Mouse (Mus musculus) testis, adult 2 months (tissue): ENCODE results near the gene Gm20696.

Experiments used
- CTCF ChIP-seq: fragments of 200-500 bp; IDR thresholded peaks from 2 replicates; pipeline ENCODE4 v1.5.1; 2012; ENCODE audit warnings: low read depth, mild to moderate bottlenecking, inconsistent platforms, low read length, moderate library complexity; ENCODE audit not compliant: control insufficient read depth, insufficient read depth, insufficient replicate concordance
- POLR2A ChIP-seq: fragments of 200-500 bp; IDR thresholded peaks from 2 replicates; pipeline ENCODE4 v1.6.1; 2012; ENCODE audit warnings: low read depth, mild to moderate bottlenecking, inconsistent platforms, low read length, moderate library complexity; ENCODE audit not compliant: control insufficient read depth

DNA sequence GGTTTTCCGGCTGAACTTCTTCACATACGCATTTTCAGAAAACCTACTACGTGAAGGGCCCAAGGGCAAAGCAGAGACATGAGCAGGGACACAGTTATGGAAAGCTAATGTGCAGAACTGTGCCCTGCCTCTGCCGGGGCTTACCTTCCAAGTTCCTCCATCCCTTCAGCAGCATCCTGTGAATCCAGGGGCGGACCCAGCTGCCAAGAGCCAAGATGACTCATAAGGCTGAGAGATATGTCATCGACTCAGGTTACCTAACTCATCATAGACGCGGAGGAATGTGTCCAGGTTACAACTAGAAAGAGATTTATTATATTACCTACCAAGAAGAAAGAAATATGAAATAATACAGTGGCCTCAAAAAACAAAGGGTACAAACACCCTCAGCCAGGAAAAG is 200.2 kb downstream of the Gm20696 start:
- TF ChIP-seq CTCF (no peak), POLR2A (no peak)
